Mouse (Mus musculus) ES-Bruce4 (cell line): ENCODE measurements at regions not wholly inside any gene's neighbourhood (a gene's known extent, or its start where the extent isn't known, plus 50 kb on each side); places are given as distances from the start of the nearest gene placed in this dataset.
"Not testable (repeated sequence)": the region's sequence is repeated elsewhere in the genome, so short reads cannot be mapped to it uniquely, and the experiment has no call there.

Source experiments
- H3K27ac ChIP-seq: 2 replicates; pipeline ENCODE4 v1.5.1; 2012; ENCODE audit warnings: low read length, inconsistent platforms; ENCODE audit not compliant: insufficient read depth
- H3K27me3 ChIP-seq: 2 replicates; pipeline ENCODE4 v1.6.1; 2012; ENCODE audit warnings: mild to moderate bottlenecking, low read length, inconsistent platforms; ENCODE audit not compliant: control insufficient read depth, poor library complexity, insufficient read depth, severe bottlenecking
- H3K36me3 ChIP-seq: 2 replicates; pipeline ENCODE4 v1.6.1; 2012; ENCODE audit warnings: inconsistent platforms, mild to moderate bottlenecking, low read length, moderate library complexity; ENCODE audit not compliant: control insufficient read depth, poor library complexity, insufficient read depth, severe bottlenecking
- H3K4me1 ChIP-seq: one replicate; pipeline ENCODE4 v1.8.1; 2011; ENCODE audit warnings: low read length; ENCODE audit not compliant: control insufficient read depth, insufficient read depth
- H3K4me3 ChIP-seq: 2 replicates; pipeline ENCODE4 v1.5.1; 2011; ENCODE audit warnings: low read depth, mild to moderate bottlenecking, low read length
- H3K9ac ChIP-seq: 2 replicates; pipeline ENCODE4 v1.6.1; 2012; ENCODE audit warnings: low read depth, mild to moderate bottlenecking, inconsistent platforms; ENCODE audit not compliant: poor library complexity, severe bottlenecking
- H3K9me3 ChIP-seq: replicated peaks from 2 replicates; pipeline ENCODE4 v1.6.1; 2012; ENCODE audit warnings: mild to moderate bottlenecking, low read length, inconsistent platforms; ENCODE audit not compliant: control insufficient read depth, poor library complexity, insufficient read depth, severe bottlenecking
- CTCF ChIP-seq: IDR thresholded peaks from one replicate; pipeline ENCODE4 v1.8.1; 2011; ENCODE audit warnings: low read depth, low read length
- EP300 ChIP-seq: IDR thresholded peaks from 2 replicates; pipeline ENCODE4 v1.6.1; 2011; ENCODE audit warnings: low read depth, low read length; ENCODE audit not compliant: insufficient read depth
- POLR2A ChIP-seq: IDR thresholded peaks from one replicate; pipeline ENCODE4 v1.8.1; 2011; ENCODE audit warnings: low read length; ENCODE audit not compliant: insufficient read depth

GRCm38 (mm10) chr2:92808121-92808520 is 106.8 kb upstream of the Syt13 start:
- H3K9ac ChIP-seq, result no peak overlapping the region
- TF ChIP-seq POLR2A (no peak), EP300 (no peak), CTCF (no peak)
- no peaks in the 10 kb centered on the region for H3K36me3 ChIP-seq
- no peaks in the 10 kb centered on the region for H3K9me3 ChIP-seq
- H3K27me3 ChIP-seq, result no peaks in the 10 kb centered on the region
- no peak overlapping the region for H3K4me3 ChIP-seq
- H3K4me1 ChIP-seq, result peaks cover 9% of the 10 kb centered on the region
- no peak overlapping the region for H3K27ac ChIP-seq

- Histone ChIP-seq H3K9me3 (no peaks in the 10 kb centered on the region), H3K36me3 (no peaks in the 10 kb centered on the region), H3K4me3 (no peak overlapping the region), H3K9ac (no peak overlapping the region), H3K27me3 (no peaks in the 10 kb centered on the region), H3K4me1 (peaks cover 9% of the 10 kb centered on the region), H3K27ac (no peak overlapping the region)
- TF ChIP-seq CTCF, result no peak
- TF ChIP-seq POLR2A, result no peak
- TF ChIP-seq EP300, result no peak
Observed at GRCm38 (mm10) chr2:92809226-92809625, 105.7 kb upstream of the Syt13 start.

- H3K4me1 ChIP-seq, result peaks cover 9% of the 10 kb centered on the region
- no peaks in the 10 kb centered on the region for H3K36me3 ChIP-seq
- H3K9me3 ChIP-seq, result no peaks in the 10 kb centered on the region
- no peak overlapping the region for H3K27ac ChIP-seq
- H3K27me3 ChIP-seq, result no peaks in the 10 kb centered on the region
- TF ChIP-seq POLR2A (no peak), CTCF (no peak), EP300 (no peak)
- no peak overlapping the region for H3K9ac ChIP-seq
- H3K4me3 ChIP-seq, result no peak overlapping the region
Observed at GRCm38 (mm10) chr2:92809681-92810323, 105.1 kb upstream of the Syt13 start.

GRCm38 (mm10) chr2:92810956-92811355 is 103.9 kb upstream of the Syt13 start:
- H3K4me1 ChIP-seq, H3K27me3 ChIP-seq, H3K9me3 ChIP-seq, H3K9ac ChIP-seq, H3K36me3 ChIP-seq, H3K27ac ChIP-seq, H3K4me3 ChIP-seq: not testable (repeated sequence)

- H3K36me3 ChIP-seq, result no peaks in the 10 kb centered on the region
- no peaks in the 10 kb centered on the region for H3K27me3 ChIP-seq
- no peak overlapping the region for H3K4me3 ChIP-seq
- TF ChIP-seq POLR2A (no peak), EP300 (no peak), CTCF (no peak)
- H3K9ac ChIP-seq, result no peak overlapping the region
- peaks cover 2% of the 10 kb centered on the region for H3K4me1 ChIP-seq
- no peaks in the 10 kb centered on the region for H3K9me3 ChIP-seq
- no peak overlapping the region for H3K27ac ChIP-seq
Observed at GRCm38 (mm10) chr2:92813028-92813427, 101.9 kb upstream of the Syt13 start.

GRCm38 (mm10) chr2:92819586-92819985 is 95.3 kb upstream of the Syt13 start:
- no peak for TF ChIP-seq EP300
- TF ChIP-seq POLR2A, result no peak
- TF ChIP-seq CTCF, result no peak
- Histone ChIP-seq H3K4me1 (no peaks in the 10 kb centered on the region), H3K27me3 (no peaks in the 10 kb centered on the region), H3K36me3 (no peaks in the 10 kb centered on the region), H3K9me3 (no peaks in the 10 kb centered on the region), H3K27ac (no peak overlapping the region), H3K9ac (no peak overlapping the region), H3K4me3 (no peak overlapping the region)
